Mouse (Mus musculus): Measurements from ENCODE around the gene Eps8l1. TPM values are rescaled to one million over a fixed set of nuclear protein-coding genes. Genes with fewer than 3 reads are reported as not detected.

The Eps8l1 gene
- polyA plus RNA-seq, 1 experiment = 2.9 TPM

DNA sequence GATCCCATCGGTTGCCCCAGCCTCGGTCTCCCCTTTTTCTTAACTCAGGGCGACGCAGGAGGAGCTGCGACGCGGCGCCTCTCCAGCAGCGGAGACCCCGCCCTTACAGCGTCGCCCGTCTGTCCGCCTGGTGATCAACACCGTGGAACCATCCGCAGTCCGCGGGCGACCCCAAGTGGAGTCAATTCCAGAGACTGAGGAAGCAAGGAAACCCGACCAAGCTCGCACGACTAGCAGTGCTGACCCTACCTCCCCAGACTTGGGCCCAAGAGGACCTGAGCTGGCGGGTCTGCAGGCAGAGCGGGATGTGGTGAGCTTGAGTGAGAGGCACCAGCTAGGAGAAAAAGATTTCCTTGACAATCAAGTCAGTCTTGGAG is 10.7 kb downstream of the Eps8l1 start:
- Histone ChIP-seq H3K27ac (ENCODE audit: insufficient read depth, low read length) (no peak overlapping the region), H3K4me1 (ENCODE audit: control insufficient read depth, insufficient read depth, low read length) (0 out of 2 replicates have a peak, but pooled peaks cover 4% of the 10 kb centered on the region), H3K4me3 (ENCODE audit: insufficient read depth, low read length) (peak overlapping the region; percentile 32)
- peak; percentile 74 for TF ChIP-seq CTCF (IDR thresholded peaks at IDR 0.05; ENCODE audit: borderline replicate concordance, insufficient read depth, low read length)
- no peak for TF ChIP-seq POLR2A (IDR thresholded peaks at IDR 0.05; ENCODE audit: low read depth, low read length)

DNA sequence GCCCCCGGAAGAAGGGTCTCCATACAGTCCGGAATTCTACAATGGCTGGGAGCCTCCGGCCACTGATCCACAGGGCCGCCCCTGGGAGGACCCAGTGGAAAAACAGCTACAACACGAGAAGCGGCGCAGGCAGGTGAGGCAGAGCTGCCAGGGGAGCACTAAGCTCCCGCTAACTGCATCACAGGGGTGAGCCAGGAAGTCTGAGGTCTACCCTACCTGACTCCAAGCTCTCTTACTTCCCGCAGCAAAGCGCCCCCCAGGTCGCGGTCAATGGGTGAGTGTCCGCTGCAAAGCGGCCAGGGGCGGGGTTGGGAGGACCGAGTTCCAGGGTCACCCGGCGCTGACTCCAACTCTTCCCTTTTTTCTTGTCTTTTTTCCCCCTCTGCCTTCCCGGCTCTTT is 13.5 kb downstream of the Eps8l1 start:
- TF ChIP-seq CTCF (IDR thresholded peaks at IDR 0.05; ENCODE audit: borderline replicate concordance, insufficient read depth, low read length) (no peak), POLR2A (IDR thresholded peaks at IDR 0.05; ENCODE audit: low read depth, low read length) (no peak)
- H3K4me3 ChIP-seq (ENCODE audit: insufficient read depth, low read length) = no peak overlapping the region
- peaks cover 7% of the 10 kb centered on the region; the same call in 1 of the 2 replicates for H3K4me1 ChIP-seq (ENCODE audit: control insufficient read depth, insufficient read depth, low read length)
- H3K27ac ChIP-seq (ENCODE audit: insufficient read depth, low read length) = no peak overlapping the region

DNA sequence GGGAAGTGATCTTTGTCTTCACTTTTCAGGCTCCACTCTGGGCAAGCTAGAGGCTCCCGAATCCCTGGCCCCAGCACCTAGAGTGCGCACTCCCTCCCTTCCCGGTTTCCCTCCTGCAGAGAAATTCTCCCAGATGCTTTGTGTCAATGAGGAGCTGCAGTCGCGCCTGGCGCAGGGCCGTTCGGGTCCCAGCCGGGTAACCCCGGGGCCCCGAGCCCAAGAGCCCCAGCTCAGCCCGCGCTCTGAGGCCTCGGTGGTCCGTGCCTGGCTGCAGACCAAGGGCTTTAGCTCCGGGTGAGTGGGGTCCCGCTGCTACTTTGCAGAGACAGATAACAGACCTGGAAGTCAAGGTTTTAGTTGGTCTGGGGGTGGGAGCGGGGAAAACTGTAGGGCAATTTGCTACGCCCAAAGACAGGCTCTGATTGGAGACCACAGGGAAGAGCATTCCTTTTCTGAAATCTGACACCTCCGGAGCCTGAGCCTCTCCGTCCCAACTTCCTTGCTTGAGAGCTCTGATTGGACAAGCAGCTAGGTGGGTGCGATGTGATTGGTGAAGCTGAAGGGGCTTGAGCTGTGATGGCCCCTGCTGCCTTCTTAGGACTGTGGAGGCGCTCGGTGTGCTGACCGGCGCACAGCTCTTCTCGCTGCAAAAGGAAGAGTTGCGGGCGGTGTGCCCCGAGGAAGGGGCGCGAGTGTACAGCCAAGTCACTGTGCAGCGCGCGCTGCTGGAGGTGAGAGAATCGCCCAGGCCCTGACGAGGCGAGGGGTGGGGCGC is 17.7 kb downstream of the Eps8l1 start:
- peaks cover 3% of the 10 kb centered on the region; the same call in 1 of the 2 replicates for H3K4me1 ChIP-seq (ENCODE audit: control insufficient read depth, insufficient read depth, low read length)
- TF ChIP-seq POLR2A (IDR thresholded peaks at IDR 0.05; ENCODE audit: low read depth, low read length) = peak; percentile 86
- no peak for TF ChIP-seq CTCF (IDR thresholded peaks at IDR 0.05; ENCODE audit: borderline replicate concordance, insufficient read depth, low read length)
- H3K27ac ChIP-seq (ENCODE audit: insufficient read depth, low read length) = peak overlapping the region; percentile 67
- peak overlapping the region; percentile 46 for H3K4me3 ChIP-seq (ENCODE audit: insufficient read depth, low read length)

DNA sequence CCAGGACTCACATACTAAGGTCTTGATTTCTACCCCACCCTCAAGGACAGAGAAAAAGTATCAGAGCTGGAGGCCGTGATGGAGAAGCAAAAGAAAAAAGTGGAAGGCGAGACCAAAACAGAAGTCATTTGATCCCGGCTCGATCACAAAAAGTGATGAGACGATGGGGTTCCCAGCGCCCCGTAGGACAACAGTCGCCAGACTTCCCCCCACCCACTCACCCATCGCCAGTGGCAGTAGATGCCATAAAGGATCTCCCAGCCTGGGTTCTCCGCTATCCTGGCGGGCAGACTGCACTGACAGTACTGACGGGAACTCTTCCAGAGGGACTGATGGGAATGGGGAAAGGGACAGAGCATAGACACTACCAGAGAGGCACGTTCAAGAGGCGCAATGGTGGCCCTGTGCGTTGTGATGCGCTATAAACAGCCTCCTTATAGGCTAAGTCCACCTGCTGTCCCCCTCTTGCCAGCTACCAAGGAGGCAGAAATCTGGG is 18.4 kb downstream of the Eps8l1 start:
- Histone ChIP-seq H3K27ac (ENCODE audit: insufficient read depth, low read length) (peak overlapping the region; percentile 66), H3K4me1 (ENCODE audit: control insufficient read depth, insufficient read depth, low read length) (peaks cover 3% of the 10 kb centered on the region; the same call in 1 of the 2 replicates), H3K4me3 (ENCODE audit: insufficient read depth, low read length) (peak overlapping the region; percentile 46)
- TF ChIP-seq POLR2A (IDR thresholded peaks at IDR 0.05; ENCODE audit: low read depth, low read length) (no peak), CTCF (IDR thresholded peaks at IDR 0.05; ENCODE audit: borderline replicate concordance, insufficient read depth, low read length) (no peak)

- peaks cover 3% of the 10 kb centered on the region; the same call in 1 of the 2 replicates for H3K4me1 ChIP-seq (ENCODE audit: control insufficient read depth, insufficient read depth, low read length)
- no peak overlapping the region for H3K27ac ChIP-seq (ENCODE audit: insufficient read depth, low read length)
- TF ChIP-seq CTCF (IDR thresholded peaks at IDR 0.05; ENCODE audit: borderline replicate concordance, insufficient read depth, low read length) (peak; percentile 41; the same call in 1 of the 2 replicates), POLR2A (IDR thresholded peaks at IDR 0.05; ENCODE audit: low read depth, low read length) (no peak)
- H3K4me3 ChIP-seq (ENCODE audit: insufficient read depth, low read length) = no peak overlapping the region
Observed at GRCm38 (mm10) chr7:4479674-4480073, 19.2 kb downstream of the Eps8l1 start.

GRCm38 (mm10) chr7:4482281-4482680 is 21.8 kb downstream of the Eps8l1 start:
- no peak for TF ChIP-seq POLR2A (IDR thresholded peaks at IDR 0.05; ENCODE audit: low read depth, low read length)
- no peak for TF ChIP-seq CTCF (IDR thresholded peaks at IDR 0.05; ENCODE audit: borderline replicate concordance, insufficient read depth, low read length)

DNA sequence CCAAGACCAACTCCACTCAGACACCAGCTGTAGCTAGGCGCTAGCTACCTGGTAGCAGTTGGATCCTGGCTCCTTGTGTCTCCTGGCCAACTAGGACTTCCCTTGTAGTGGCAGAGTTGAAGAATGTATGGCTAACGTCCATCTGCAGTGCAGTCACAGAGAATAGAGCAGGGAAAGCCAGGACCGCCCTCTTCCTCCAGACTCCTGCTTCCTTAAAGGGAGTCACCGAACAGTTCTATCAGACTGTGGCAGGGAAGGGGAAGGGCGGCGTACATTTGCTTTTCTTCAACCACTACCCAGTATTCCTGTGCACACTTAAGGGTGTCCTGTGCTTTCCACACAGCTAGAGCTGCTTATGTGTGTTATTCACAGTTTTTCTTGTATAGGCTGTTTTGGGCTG is 30.8 kb downstream of the Eps8l1 start:
- TF ChIP-seq CTCF (IDR thresholded peaks at IDR 0.05; ENCODE audit: borderline replicate concordance, insufficient read depth, low read length) (no peak), POLR2A (IDR thresholded peaks at IDR 0.05; ENCODE audit: low read depth, low read length) (no peak)
- H3K4me1 ChIP-seq (ENCODE audit: control insufficient read depth, insufficient read depth, low read length) = peaks cover 9% of the 10 kb centered on the region
- H3K27ac ChIP-seq (ENCODE audit: insufficient read depth, low read length) = no peak overlapping the region
- no peak overlapping the region for H3K4me3 ChIP-seq (ENCODE audit: insufficient read depth, low read length)

More at GRCm38 (mm10) chr7:4482281-4482680, 21.8 kb downstream of the Eps8l1 start:
- Histone ChIP-seq H3K27ac (ENCODE audit: insufficient read depth, low read length) (no peak overlapping the region), H3K4me3 (ENCODE audit: insufficient read depth, low read length) (no peak overlapping the region), H3K4me1 (ENCODE audit: control insufficient read depth, insufficient read depth, low read length) (peaks cover 3% of the 10 kb centered on the region; the same call in 1 of the 2 replicates)

GRCm38 (mm10) chr7:4492284-4493224 is 32.1 kb downstream of the Eps8l1 start:
- Histone ChIP-seq H3K27ac (ENCODE audit: insufficient read depth, low read length) (no peak overlapping the region), H3K4me1 (ENCODE audit: control insufficient read depth, insufficient read depth, low read length) (peaks cover 9% of the 10 kb centered on the region)
- TF ChIP-seq POLR2A (IDR thresholded peaks at IDR 0.05; ENCODE audit: low read depth, low read length) (no peak), CTCF (IDR thresholded peaks at IDR 0.05; ENCODE audit: borderline replicate concordance, insufficient read depth, low read length) (no peak)

GRCm38 (mm10) chr7:4493991-4494390 is 33.5 kb downstream of the Eps8l1 start:
- no peak overlapping the region for H3K4me3 ChIP-seq (ENCODE audit: insufficient read depth, low read length)
- TF ChIP-seq CTCF (IDR thresholded peaks at IDR 0.05; ENCODE audit: borderline replicate concordance, insufficient read depth, low read length) (no peak), POLR2A (IDR thresholded peaks at IDR 0.05; ENCODE audit: low read depth, low read length) (no peak)
- H3K4me1 ChIP-seq (ENCODE audit: control insufficient read depth, insufficient read depth, low read length) = peaks cover 15% of the 10 kb centered on the region
- no peak overlapping the region for H3K27ac ChIP-seq (ENCODE audit: insufficient read depth, low read length)

More at GRCm38 (mm10) chr7:4492284-4493224, 32.1 kb downstream of the Eps8l1 start:
- no peak overlapping the region for H3K4me3 ChIP-seq (ENCODE audit: insufficient read depth, low read length)

Measured in embryonic fibroblast, embryonic 13.5 days (primary cell).